Mouse (Mus musculus) forebrain, embryonic 16.5 days (tissue): ENCODE data around the gene Iglon5. TPM values are rescaled to one million over a fixed set of nuclear protein-coding genes. Genes with fewer than 3 reads are reported as not detected.

Source experiments
- ATAC-seq: fragments of 200-750 bp; cut with Nextera tagmentation; 2 replicates; pipeline ENCODE4 v1.8.0; 2017; ENCODE audit warnings: mild to moderate bottlenecking, moderate library complexity
- H3K27ac ChIP-seq: fragments of 300-500 bp; sonication (generic); 2 replicates; pipeline ENCODE4 v1.5.1; 2014; ENCODE audit warnings: low read length, control low read depth
- H3K27me3 ChIP-seq: fragments of 300-500 bp; sonication (generic); replicated peaks from 2 replicates; pipeline ENCODE4 v1.6.1; 2014; ENCODE audit warnings: low read length; ENCODE audit not compliant: control insufficient read depth, insufficient read depth
- H3K36me3 ChIP-seq: fragments of 300-500 bp; sonication (generic); 2 replicates; pipeline ENCODE4 v1.6.1; 2014; ENCODE audit not compliant: control insufficient read depth, insufficient read depth
- H3K4me1 ChIP-seq: fragments of 300-500 bp; sonication (generic); replicated peaks from 2 replicates; pipeline ENCODE4 v1.6.1; 2014; ENCODE audit warnings: low read length; ENCODE audit not compliant: control insufficient read depth, insufficient read depth
- H3K4me2 ChIP-seq: fragments of 300-500 bp; sonication (generic); 2 replicates; pipeline ENCODE4 v1.6.1; 2014; ENCODE audit warnings: mild to moderate bottlenecking, low read length, control low read depth
- H3K4me3 ChIP-seq: fragments of 300-500 bp; sonication (generic); replicated peaks from 2 replicates; pipeline ENCODE4 v1.5.1; 2014; ENCODE audit warnings: mild to moderate bottlenecking, low read length, control low read depth
- H3K9ac ChIP-seq: fragments of 300-500 bp; sonication (generic); replicated peaks from 2 replicates; pipeline ENCODE4 v1.6.1; 2014; ENCODE audit warnings: low read depth, low read length, control low read depth
- H3K9me3 ChIP-seq: fragments of 300-500 bp; sonication (generic); 2 replicates; pipeline ENCODE4 v1.6.1; 2016; ENCODE audit warnings: low read length; ENCODE audit not compliant: control insufficient read depth
- WGBS: fragments of 180-500 bp; shearing (Covaris S2); extraction: QIAGEN DNeasy Blood & Tissue Kit; methylation state at CpG from one replicate; pipeline ENCODE4 v1.1.7; 2014; 5-methylcytosine and 5-hydroxymethylcytosine counted together
- polyA plus RNA-seq: library from polyadenylated mRNA; unstranded; fragments of >200 nt; fragmentation: Nextera tagmentation; extraction: Ambion mirVana; gene quantifications from 2 replicates; pipeline ENCODE4 v1.2.1, GENCODE M21; 2015

Gene Iglon5
- polyA plus RNA-seq, 1 experiment from 2014 or later, result 4.5 TPM

- H3K9me3 ChIP-seq, result no peaks in the 10 kb centered on the region
- no peak overlapping the region for H3K4me2 ChIP-seq
- H3K27me3 ChIP-seq, result no peaks in the 10 kb centered on the region
- 18% methylated on average over 23 of the region's 23 CpGs for WGBS
- H3K4me1 ChIP-seq, result no peaks in the 10 kb centered on the region; the same call in 1 of the 2 replicates
- no peak overlapping the region for H3K9ac ChIP-seq
- H3K27ac ChIP-seq, result no peak overlapping the region
- no peak for ATAC-seq
- H3K4me3 ChIP-seq, result no peak overlapping the region
- peaks cover 5% of the 10 kb centered on the region; the same call in 1 of the 2 replicates for H3K36me3 ChIP-seq
These were observed 14.2 kb downstream of the Iglon5 start for GRCm38 (mm10) chr7:43475706-43476105.

DNA sequence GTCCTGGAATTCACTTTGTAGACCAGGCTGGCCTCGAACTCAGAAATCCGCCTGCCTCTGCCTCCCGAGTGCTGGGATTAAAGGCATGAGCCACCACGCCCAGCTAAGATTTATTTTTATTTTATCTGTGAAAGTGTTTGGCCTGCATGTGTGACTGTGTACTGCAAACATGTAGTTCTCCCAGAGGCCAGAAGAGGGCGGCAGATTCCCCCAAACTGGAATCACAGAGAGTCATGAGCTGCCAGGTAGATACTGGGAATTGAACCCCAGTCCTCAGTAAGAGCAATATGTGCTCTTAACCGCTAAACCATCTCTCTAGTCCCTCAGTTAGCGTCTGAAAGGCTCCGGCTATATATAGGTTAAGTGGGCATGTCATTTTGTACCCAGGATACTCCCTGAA lies 19.5 kb downstream of the Iglon5 start:
- no peak overlapping the region for H3K9ac ChIP-seq
- no peak for ATAC-seq
- no peaks in the 10 kb centered on the region for H3K27me3 ChIP-seq
- H3K36me3 ChIP-seq, result no peaks in the 10 kb centered on the region
- H3K4me2 ChIP-seq, result no peak overlapping the region
- 34% methylated on average over 8 of the region's 8 CpGs for WGBS
- H3K4me3 ChIP-seq, result no peak overlapping the region
- no peak overlapping the region for H3K27ac ChIP-seq
- H3K4me1 ChIP-seq, result peaks cover 10% of the 10 kb centered on the region
- no peaks in the 10 kb centered on the region for H3K9me3 ChIP-seq

- H3K27me3 ChIP-seq, result no peaks in the 10 kb centered on the region
- under 1% methylated on average over 33 of the region's 33 CpGs for WGBS
- H3K4me3 ChIP-seq, result peak overlapping the region; percentile 52
- no peaks in the 10 kb centered on the region for H3K9me3 ChIP-seq
- peak overlapping the region; percentile 76 for H3K4me2 ChIP-seq
- peak; percentile 59 for ATAC-seq
- no peaks in the 10 kb centered on the region for H3K36me3 ChIP-seq
- H3K27ac ChIP-seq, result no peak overlapping the region
- peaks cover 14% of the 10 kb centered on the region for H3K4me1 ChIP-seq
- H3K9ac ChIP-seq, result peak overlapping the region; percentile 47
These were observed 23.7 kb downstream of the Iglon5 start for GRCm38 (mm10) chr7:43466099-43466694.

DNA sequence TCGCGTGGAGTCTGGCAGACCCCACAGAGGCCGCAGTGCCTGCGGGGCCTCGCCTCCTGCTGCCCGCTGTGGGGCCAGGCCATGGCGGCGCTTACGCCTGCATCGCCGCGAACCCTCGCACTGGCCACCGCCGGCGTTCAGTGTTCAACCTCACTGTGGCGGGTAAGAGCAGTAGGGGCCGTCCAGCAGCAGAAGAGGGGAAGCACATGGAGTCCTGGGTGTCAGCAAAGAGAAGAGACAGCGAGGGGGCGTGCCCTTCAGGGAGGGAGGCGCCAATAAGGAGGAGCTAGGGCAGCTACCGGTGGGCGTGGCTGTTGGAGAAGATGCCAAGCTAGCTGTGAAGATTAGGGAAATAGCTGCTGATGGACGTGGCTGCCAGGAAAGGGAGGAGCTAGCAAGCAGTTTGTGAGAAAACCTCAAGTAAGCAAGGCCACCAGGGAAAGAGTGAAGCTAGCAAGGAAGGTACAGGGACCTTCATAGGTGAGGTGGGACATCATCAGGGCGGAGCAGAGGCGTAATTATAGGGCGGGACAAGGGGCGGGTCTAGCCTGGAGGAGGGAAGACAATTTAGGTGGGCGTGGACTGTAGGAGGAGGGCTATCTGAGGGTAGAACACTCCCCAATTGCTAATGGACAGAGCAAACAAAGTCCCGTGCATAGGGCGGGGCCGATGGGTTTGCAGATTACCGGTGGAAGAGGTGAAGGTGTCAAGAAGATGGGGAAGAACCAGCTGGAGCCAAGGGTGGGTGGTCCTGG lies 24.4 kb downstream of the Iglon5 start:
- peak overlapping the region; percentile 51 for H3K9ac ChIP-seq
- H3K27ac ChIP-seq, result no peak overlapping the region
- peak overlapping the region; percentile 76 for H3K4me2 ChIP-seq
- peak overlapping the region; percentile 52 for H3K4me3 ChIP-seq
- ATAC-seq, result peak; percentile 84
- H3K4me1 ChIP-seq, result peaks cover 14% of the 10 kb centered on the region
- no peaks in the 10 kb centered on the region for H3K36me3 ChIP-seq
- no peaks in the 10 kb centered on the region for H3K9me3 ChIP-seq
- no peaks in the 10 kb centered on the region for H3K27me3 ChIP-seq
- WGBS, result under 1% methylated on average over 33 of the region's 33 CpGs

DNA sequence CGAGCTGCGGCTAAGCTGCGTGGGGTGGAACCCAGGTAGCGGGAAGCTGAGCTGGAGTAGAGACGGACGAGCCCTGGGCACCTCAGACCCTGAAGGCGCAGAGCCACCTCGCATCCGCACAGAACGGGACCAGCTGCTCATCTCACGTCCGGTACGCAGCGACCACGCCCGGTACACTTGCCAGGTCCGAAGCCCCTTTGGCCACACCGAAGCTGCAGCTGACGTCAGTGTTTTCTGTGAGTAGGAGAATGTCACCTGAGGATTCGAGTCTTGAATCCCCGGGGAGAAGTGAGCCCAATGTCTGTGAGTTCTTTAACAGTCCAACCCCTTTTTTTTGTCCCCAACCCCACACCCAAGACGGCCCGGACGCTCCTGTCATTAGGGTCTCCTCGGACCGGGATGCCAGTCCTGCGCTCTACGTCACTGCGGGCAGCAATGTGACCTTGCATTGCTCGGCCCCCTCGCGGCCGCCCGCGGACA lies 25.0 kb downstream of the Iglon5 start:
- Histone ChIP-seq H3K36me3 (no peaks in the 10 kb centered on the region), H3K4me1 (peaks cover 14% of the 10 kb centered on the region), H3K4me2 (peak overlapping the region; percentile 76), H3K4me3 (peak overlapping the region; percentile 52), H3K27me3 (no peaks in the 10 kb centered on the region), H3K9me3 (no peaks in the 10 kb centered on the region), H3K9ac (peak overlapping the region; percentile 51), H3K27ac (no peak overlapping the region)
- WGBS, result 6% methylated on average over 35 of the region's 35 CpGs
- ATAC-seq, result no peak

- no peak overlapping the region for H3K27ac ChIP-seq
- H3K27me3 ChIP-seq, result no peaks in the 10 kb centered on the region
- no peaks in the 10 kb centered on the region for H3K9me3 ChIP-seq
- no peak overlapping the region for H3K4me2 ChIP-seq
- no peak overlapping the region for H3K4me3 ChIP-seq
- H3K9ac ChIP-seq, result no peak overlapping the region
- no peaks in the 10 kb centered on the region for H3K36me3 ChIP-seq
- no peak for ATAC-seq
- H3K4me1 ChIP-seq, result peaks cover 14% of the 10 kb centered on the region
- WGBS, result 77% methylated on average over 7 of the region's 7 CpGs
These were observed 25.9 kb downstream of the Iglon5 start for GRCm38 (mm10) chr7:43463976-43464375.

GRCm38 (mm10) chr7:43462851-43463250 lies 27.0 kb downstream of the Iglon5 start, which contains the start of gene Vsig10l:
TSS of gene Vsig10l (plus strand) at chr7:43463151.
- H3K9ac ChIP-seq, result no peak within 1 kb of the TSS
- H3K4me2 ChIP-seq, result no peak within 1 kb of the TSS
- no peak for ATAC-seq
- no peaks in the 10 kb centered on the region for H3K9me3 ChIP-seq
- WGBS, result 47% methylated on average over 4 of the region's 4 CpGs
- H3K27me3 ChIP-seq, result no peaks in the 10 kb centered on the region
- H3K27ac ChIP-seq, result no peak within 1 kb of the TSS
- H3K4me3 ChIP-seq, result no peak within 1 kb of the TSS
- H3K36me3 ChIP-seq, result no peaks in the 10 kb centered on the region
- peaks cover 14% of the 10 kb centered on the region for H3K4me1 ChIP-seq

DNA sequence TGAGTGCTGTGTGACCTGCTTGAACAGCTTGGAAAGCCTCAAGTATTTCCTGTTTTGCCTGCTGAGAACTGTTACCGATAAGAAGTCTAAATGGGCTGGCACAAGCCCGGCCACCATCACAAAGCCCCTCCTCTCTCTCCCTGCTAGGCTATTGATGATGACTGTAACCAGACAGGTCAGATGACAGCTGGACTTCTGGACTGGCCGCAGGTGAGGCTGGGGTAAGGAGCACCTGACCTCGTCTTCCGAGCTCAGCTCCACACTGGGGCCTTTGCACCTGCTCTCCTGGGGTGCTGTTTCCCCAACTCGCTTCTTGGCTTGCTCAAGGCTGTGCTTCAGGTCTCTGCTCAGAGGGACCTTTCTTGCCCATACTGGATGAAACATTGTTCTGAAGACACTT lies 35.5 kb downstream of the Iglon5 start:
- WGBS, result 94% methylated on average over 6 of the region's 6 CpGs
- H3K9me3 ChIP-seq, result no peaks in the 10 kb centered on the region
- no peak for ATAC-seq
- H3K27me3 ChIP-seq, result no peaks in the 10 kb centered on the region
- H3K27ac ChIP-seq, result no peak overlapping the region
- H3K4me1 ChIP-seq, result no peaks in the 10 kb centered on the region
- no peak overlapping the region for H3K9ac ChIP-seq
- peaks cover 13% of the 10 kb centered on the region for H3K36me3 ChIP-seq
- no peak overlapping the region for H3K4me2 ChIP-seq
- no peak overlapping the region for H3K4me3 ChIP-seq

GRCm38 (mm10) chr7:43453599-43454355 lies 36.1 kb downstream of the Iglon5 start:
- no peak for ATAC-seq
- WGBS, result 88% methylated on average over 14 of the region's 14 CpGs
- no peaks in the 10 kb centered on the region for H3K4me1 ChIP-seq

More at GRCm38 (mm10) chr7:43453599-43454355, 36.1 kb downstream of the Iglon5 start:
- Histone ChIP-seq H3K9me3 (no peaks in the 10 kb centered on the region), H3K36me3 (peaks cover 13% of the 10 kb centered on the region), H3K4me2 (no peak overlapping the region), H3K27me3 (no peaks in the 10 kb centered on the region), H3K4me3 (no peak overlapping the region), H3K27ac (no peak overlapping the region), H3K9ac (no peak overlapping the region)
